Mouse (Mus musculus) bone marrow, adult 2 months (tissue): ENCODE results near the gene Hid1.

Experiments used
- CTCF ChIP-seq: fragments of 200-500 bp; IDR thresholded peaks from 2 replicates; pipeline ENCODE4 v1.5.1; 2011; ENCODE audit warnings: low read length, control low read depth; ENCODE audit not compliant: control insufficient read depth, insufficient read depth
- POLR2A ChIP-seq: fragments of 200-500 bp; IDR thresholded peaks from 2 replicates; pipeline ENCODE4 v1.6.1; 2011; ENCODE audit warnings: low read depth, mild to moderate bottlenecking, control low read depth, low read length, borderline replicate concordance; ENCODE audit not compliant: control insufficient read depth

DNA sequence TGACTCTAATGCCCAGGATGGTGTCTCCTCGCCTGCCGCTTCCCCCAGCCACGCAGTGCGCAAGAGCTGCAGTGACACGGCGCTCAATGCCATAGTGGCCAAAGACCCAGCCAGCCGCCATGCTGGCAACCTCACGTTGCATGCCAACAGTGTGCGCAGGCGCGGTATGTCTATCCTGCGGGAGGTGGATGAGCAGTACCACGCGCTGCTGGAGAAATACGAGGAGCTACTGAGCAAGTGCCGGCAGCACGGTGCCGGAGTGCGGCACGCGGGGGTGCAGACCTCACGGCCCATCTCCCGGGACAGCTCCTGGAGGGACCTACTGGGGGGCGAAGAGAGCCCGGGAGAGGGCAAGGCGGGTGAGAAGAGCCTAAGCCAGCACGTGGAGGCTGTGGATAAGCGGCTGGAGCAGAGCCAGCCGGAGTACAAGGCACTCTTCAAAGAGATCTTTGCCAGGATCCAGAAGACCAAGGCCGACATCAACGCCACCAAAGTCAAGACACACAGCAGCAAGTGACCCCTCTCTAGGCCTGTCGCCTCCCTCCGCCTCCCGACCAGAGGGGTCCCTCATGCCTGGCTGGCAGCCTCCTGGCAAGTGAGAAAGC lies 26.3 kb upstream of the Hid1 start:
- TF ChIP-seq CTCF (no peak), POLR2A (no peak)
